Mouse (Mus musculus) C2C12 (cell line): ENCODE measurements around the gene Fblim1. TPM values are rescaled to one million over a fixed set of nuclear protein-coding genes. Genes with fewer than 3 reads are reported as not detected.

Experiments used
- H3K27me3 ChIP-seq: one replicate; pipeline ENCODE4 v1.6.1; 2011; ENCODE audit not compliant: control insufficient read depth, insufficient read depth, insufficient read length
- H3K36me3 ChIP-seq: one replicate; pipeline ENCODE4 v1.6.1; 2011; ENCODE audit not compliant: control insufficient read depth, insufficient read depth
- H3K4me3 ChIP-seq: one replicate; pipeline ENCODE4 v1.5.1; 2011; ENCODE audit warnings: mild to moderate bottlenecking, control low read depth; ENCODE audit not compliant: poor library complexity, insufficient read depth, severe bottlenecking
- H3K79me2 ChIP-seq: one replicate; pipeline ENCODE4 v1.6.1; 2011; ENCODE audit not compliant: control insufficient read depth, insufficient read depth
- H3K79me3 ChIP-seq: one replicate; pipeline ENCODE4 v1.6.1; 2011; ENCODE audit warnings: low read depth, control low read depth
- H3ac ChIP-seq: one replicate; pipeline ENCODE3; 2011; ENCODE audit warnings: low read depth; ENCODE audit not compliant: control insufficient read depth, insufficient read length
- CEBPB ChIP-seq: IDR thresholded peaks from one replicate; pipeline ENCODE4 v1.6.1; 2011; ENCODE audit warnings: low read depth, mild to moderate bottlenecking, control low read depth, moderate library complexity
- CTCF ChIP-seq: IDR thresholded peaks from one replicate; pipeline ENCODE4 v1.5.1; 2011; ENCODE audit not compliant: control insufficient read depth, insufficient read depth, insufficient read length
- FOSL1 ChIP-seq: IDR thresholded peaks from one replicate; pipeline ENCODE4 v1.8.0; 2011; ENCODE audit warnings: mild to moderate bottlenecking, low read length; ENCODE audit not compliant: poor library complexity, insufficient read depth, severe bottlenecking
- MAX ChIP-seq: IDR thresholded peaks from one replicate; pipeline ENCODE4 v1.6.1; 2011; ENCODE audit warnings: mild to moderate bottlenecking, control low read depth
- MYOD1 ChIP-seq: IDR thresholded peaks from one replicate; pipeline ENCODE4 v1.6.1; 2011; ENCODE audit warnings: low read depth; ENCODE audit not compliant: control insufficient read depth, insufficient read length
- MYOG ChIP-seq: IDR thresholded peaks from one replicate; pipeline ENCODE4 v1.6.1; 2011; ENCODE audit not compliant: control insufficient read depth, insufficient read length; ENCODE audit errors: extremely low read depth
- USF1 ChIP-seq: IDR thresholded peaks from one replicate; pipeline ENCODE4 v1.6.1; 2011; ENCODE audit warnings: low read depth, mild to moderate bottlenecking, control low read depth, moderate library complexity
- polyA plus RNA-seq: library from polyadenylated mRNA; unstranded; fragments of >200 nt; fragmentation: generic; extraction: Trizol; gene quantifications from one replicate; pipeline ENCODE4 v1.2.1, GENCODE M21; 2012; ENCODE audit warnings: missing spikeins

Fblim1 gene
- polyA plus RNA-seq, 1 experiment, result 49.8 TPM

DNA sequence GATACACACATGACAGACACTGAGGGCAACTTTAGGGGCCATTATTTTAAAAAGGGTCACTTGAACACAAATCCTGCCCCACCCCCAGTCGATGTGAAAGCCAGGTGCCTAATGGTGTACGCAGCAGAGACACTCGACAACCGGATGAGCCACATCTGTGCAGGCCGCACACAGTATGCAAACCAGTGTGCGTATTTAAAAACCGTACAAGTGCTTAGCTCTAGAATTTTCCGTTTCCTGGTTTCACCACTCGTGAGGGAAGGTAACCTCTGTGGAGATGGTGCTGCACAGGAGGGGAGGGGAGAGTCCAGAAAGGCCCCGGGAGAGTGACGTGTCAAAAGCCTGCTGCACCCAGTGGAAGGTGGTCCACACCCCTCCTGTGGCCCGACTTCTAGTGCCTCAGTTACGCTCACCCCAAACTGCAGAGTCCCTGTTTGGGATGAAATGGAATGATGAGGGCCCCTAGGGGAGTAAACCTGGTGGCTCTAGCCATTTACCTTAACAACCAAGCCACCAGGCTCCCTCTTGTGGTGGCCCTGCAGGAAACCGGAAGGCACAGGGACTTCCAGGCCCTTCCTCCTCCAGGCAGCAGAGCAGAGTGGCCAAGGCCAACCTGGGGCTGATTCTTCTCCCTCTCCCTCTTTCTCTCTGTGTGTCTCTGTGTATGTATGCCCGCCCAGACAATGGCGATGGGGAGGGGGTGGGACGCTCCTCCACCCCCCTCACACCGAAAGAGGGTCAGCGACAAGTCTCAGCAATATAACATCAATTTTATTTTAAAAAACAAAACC, 19.3 kb upstream of the Fblim1 start:
- Histone ChIP-seq H3K79me2 (no peaks in the 10 kb centered on the region), H3K36me3 (peaks cover 4% of the 10 kb centered on the region), H3K4me3 (no peak overlapping the region), H3ac (no peak overlapping the region), H3K27me3 (no peaks in the 10 kb centered on the region), H3K79me3 (no peaks in the 10 kb centered on the region)
- TF ChIP-seq CTCF (no peak), MYOG (no peak), CEBPB (no peak), MAX (no peak), USF1 (no peak), MYOD1 (no peak), FOSL1 (no peak)

DNA sequence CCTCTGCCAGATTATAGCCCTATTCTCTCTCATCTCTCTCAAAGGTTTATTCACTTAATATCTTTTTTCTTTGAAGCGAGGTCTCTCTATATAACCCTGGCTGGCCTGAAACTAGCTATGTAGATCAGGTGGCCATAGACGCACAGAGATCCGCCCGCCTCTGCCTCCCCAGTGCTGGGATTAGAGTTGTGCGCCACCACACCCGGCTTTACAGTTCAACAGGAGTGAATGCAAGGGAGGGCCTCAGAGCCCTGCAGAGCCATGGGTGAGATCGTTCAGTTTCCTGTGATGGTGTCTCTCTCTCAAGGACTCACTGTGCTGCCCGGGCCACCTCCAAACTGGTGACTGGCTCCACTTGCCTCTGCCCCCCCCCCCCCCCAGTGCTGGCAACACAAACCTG, 18.2 kb upstream of the Fblim1 start:
- Histone ChIP-seq H3K4me3 (no peak overlapping the region), H3ac (no peak overlapping the region), H3K79me2 (no peaks in the 10 kb centered on the region), H3K36me3 (no peaks in the 10 kb centered on the region), H3K79me3 (no peaks in the 10 kb centered on the region), H3K27me3 (no peaks in the 10 kb centered on the region)
- TF ChIP-seq CEBPB, result no peak

DNA sequence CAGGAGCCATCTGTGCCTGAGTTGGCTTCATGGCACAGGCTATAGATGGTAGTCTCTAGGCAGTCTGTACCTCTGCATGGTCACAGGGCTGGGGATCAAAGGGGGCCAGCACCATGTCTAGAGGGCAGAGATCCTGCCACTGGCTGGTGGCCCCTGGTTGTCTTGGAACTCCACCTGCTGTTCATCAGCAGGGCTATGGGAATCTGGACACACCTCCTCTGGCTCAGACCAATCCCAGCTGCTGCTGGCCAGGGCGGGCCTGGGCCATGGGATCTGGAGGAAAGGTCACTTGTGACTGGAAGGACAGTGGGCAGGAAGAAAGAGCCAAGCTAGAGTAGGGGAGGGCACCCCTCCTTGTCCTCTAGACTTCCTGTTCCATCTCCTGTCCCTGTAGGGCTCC, 17.8 kb upstream of the Fblim1 start, which contains the start of gene Slc25a34:
Gene Slc25a34 (minus strand): TSS at position 156 of the 400 bp plus-strand sequence.
- no peaks in the 10 kb centered on the region for H3K79me2 ChIP-seq
- no peaks in the 10 kb centered on the region for H3K79me3 ChIP-seq
- H3ac ChIP-seq, result no peak within 1 kb of the TSS
- H3K27me3 ChIP-seq, result no peaks in the 10 kb centered on the region
- TF ChIP-seq MYOG (no peak), FOSL1 (no peak), CEBPB (no peak), CTCF (no peak), USF1 (no peak)
- no peak within 1 kb of the TSS for H3K4me3 ChIP-seq
- H3K36me3 ChIP-seq, result no peaks in the 10 kb centered on the region

DNA sequence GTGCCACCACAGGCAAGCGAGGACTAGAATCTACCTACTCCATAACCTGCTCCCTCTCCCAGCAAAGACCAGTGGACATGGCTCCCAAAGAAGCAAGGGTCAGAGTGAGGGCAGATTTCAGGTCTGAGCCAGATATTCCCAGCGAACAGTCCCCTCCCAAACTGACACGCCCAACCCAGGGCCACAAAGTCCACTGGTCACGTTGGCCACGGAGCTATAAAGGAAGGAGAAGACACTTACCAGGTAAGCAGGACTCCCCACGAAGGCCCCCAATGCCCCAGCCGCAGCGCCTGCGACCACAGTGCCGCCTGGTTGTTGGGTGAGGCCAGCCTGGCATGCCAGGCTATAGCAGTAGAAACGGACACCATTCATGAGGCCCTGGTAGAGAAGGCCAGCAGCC, 17.1 kb upstream of the Fblim1 start:
- H3K79me2 ChIP-seq, result no peaks in the 10 kb centered on the region
- no peaks in the 10 kb centered on the region for H3K79me3 ChIP-seq
- no peaks in the 10 kb centered on the region for H3K27me3 ChIP-seq
- H3K36me3 ChIP-seq, result no peaks in the 10 kb centered on the region
- no peak overlapping the region for H3ac ChIP-seq
- no peak for TF ChIP-seq CTCF
- TF ChIP-seq CEBPB, result no peak
- no peak for TF ChIP-seq MYOD1
- TF ChIP-seq MAX, result no peak
- TF ChIP-seq USF1, result no peak
- TF ChIP-seq MYOG, result no peak
- TF ChIP-seq FOSL1, result no peak
- no peak overlapping the region for H3K4me3 ChIP-seq

DNA sequence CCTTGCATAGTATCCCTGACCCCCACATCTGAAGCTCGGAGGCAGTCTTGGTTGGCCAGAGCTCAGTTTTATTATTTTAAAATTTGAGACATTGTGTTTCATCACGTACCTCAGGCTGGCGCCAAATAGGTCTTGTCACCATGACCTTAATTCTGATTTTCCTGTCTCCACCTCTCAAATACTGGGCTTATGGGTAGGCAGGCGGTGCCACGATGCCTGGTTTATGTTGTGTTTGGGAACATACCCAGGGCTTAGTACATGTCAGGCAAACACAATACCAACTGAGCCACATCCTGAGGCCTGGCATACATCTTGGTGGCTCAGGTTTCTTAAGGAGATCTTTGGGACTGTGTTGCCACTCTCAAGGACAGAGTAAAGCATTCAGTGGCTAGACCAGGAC, 16.7 kb upstream of the Fblim1 start:
- Histone ChIP-seq H3K36me3 (no peaks in the 10 kb centered on the region), H3ac (no peak overlapping the region), H3K79me3 (no peaks in the 10 kb centered on the region), H3K4me3 (no peak overlapping the region), H3K27me3 (no peaks in the 10 kb centered on the region), H3K79me2 (no peaks in the 10 kb centered on the region)
- no peak for TF ChIP-seq CEBPB
- no peak for TF ChIP-seq MAX
- TF ChIP-seq CTCF, result no peak
- no peak for TF ChIP-seq MYOG
- no peak for TF ChIP-seq FOSL1
- TF ChIP-seq USF1, result no peak
- TF ChIP-seq MYOD1, result no peak

DNA sequence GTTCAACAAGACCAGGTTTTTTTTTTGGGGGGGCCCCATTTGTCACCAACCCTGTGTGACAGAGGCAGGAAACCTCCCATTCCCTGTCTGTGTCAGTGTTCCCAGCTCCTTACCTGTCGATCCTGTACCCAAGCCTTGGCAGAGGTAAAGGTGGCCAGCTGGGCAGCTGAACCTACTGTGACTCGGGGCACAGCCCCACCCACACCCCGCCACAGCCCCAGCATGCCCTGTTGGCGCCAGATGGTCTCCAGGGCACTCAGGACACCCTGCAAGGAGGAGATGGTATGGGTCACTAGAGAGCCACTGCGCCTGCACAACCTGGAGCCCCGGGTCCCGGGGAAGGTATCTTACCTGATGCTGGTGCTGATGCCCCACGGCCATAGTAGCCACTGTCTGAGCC, 16.2 kb upstream of the Fblim1 start:
- no peaks in the 10 kb centered on the region for H3K79me3 ChIP-seq
- no peak overlapping the region for H3ac ChIP-seq
- no peak for TF ChIP-seq CTCF
- no peak overlapping the region for H3K4me3 ChIP-seq
- H3K27me3 ChIP-seq, result no peaks in the 10 kb centered on the region
- H3K36me3 ChIP-seq, result no peaks in the 10 kb centered on the region
- H3K79me2 ChIP-seq, result no peaks in the 10 kb centered on the region
